23 mouse cellular contexts compared by ENCODE assay signal in the genomic region with DNA sequence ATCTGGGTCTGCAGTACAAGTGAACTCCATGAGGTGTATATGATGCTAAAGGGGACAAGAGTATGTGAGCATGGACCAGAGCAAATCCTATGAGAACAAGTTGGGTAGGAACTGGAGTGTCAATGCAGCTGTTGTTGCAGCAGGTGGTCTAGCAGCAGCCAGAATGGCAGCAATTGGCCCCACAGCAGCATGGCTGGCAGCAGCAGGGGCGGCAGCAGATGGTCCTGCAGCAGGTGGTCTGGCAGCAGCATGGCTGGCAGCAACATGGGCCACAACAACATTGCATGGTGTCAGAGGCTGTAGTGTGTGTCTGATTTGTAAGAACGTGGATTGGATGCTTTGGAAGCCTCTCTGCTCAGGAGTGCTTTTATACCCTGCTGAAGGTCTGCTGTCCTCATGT. TPM values are rescaled to one million over a fixed set of nuclear protein-coding genes. Genes with fewer than 3 reads are reported as not detected.
DNase-seq lines count a peak whose midpoint lies in the region; TF ChIP-seq lines count a peak whose summit lies in the region.
"Had no signal": no experiment of that assay in that cellular context is flagged by ENCODE, and none has a peak within 500 bp of the region (broad histone marks: within the 10 kb centered on the region; RNA-seq: fewer than 3 reads in every experiment).

No protein-coding gene starts in this region.

- no peak for TF ChIP-seq POLR2A in brain, embryonic 14.5 days (IDR thresholded peaks at IDR 0.05; ENCODE audit: borderline replicate concordance, extremely low read depth, insufficient read depth, insufficient read length, poor library complexity, severe bottlenecking)

- peak; percentile 2 for DNase-seq in cerebellum, adult 11 months
- no peak for DNase-seq in cerebellum, adult 11-12 months
- peak; percentile 5 for DNase-seq in brain, embryonic 14.5 days (ENCODE audit: low read depth)
- DNase-seq in cerebellum, adult 9-11 months, result peak; percentile 4
- peak; percentile 3 to 14 for DNase-seq in cerebellum, postnatal 36 days
- no peak for DNase-seq in layer of hippocampus, adult 18-20 months (ENCODE audit: low spot score in 2 of 2)
- DNase-seq in ovary, postnatal 36 days (ENCODE audit: low spot score), result no peak
- DNase-seq: adrenal gland, postnatal 10 days; gastrocnemius, postnatal 10 days had no signal

- TF ChIP-seq CTCF in brain, embryonic 14.5 days (IDR thresholded peaks at IDR 0.05; ENCODE audit: borderline replicate concordance, extremely low read depth, insufficient read depth, insufficient read length), result no peak

RNA-seq across cellular contexts. Expression of gene Gm14180, which starts 10.0 kb away (rescaled TPM):
- not detected in 2 replicates for polyA plus RNA-seq in brain, embryonic 14.5 days (2012; rRNA removed)
- not detected for total RNA-seq in layer of hippocampus, adult 18-20 months (2021)
- total RNA-seq: adrenal gland, postnatal 10 days; gastrocnemius, postnatal 10 days; gastrocnemius, postnatal 4 days; heart, adult 8-10 months; heart, postnatal 25 days; MEL had no signal
- polyA plus RNA-seq: C2C12; embryonic facial prominence, embryonic 13.5 days; forebrain, embryonic 12.5 days; forebrain, embryonic 16.5 days; frontal cortex, adult 2 months; heart, embryonic 12.5 days; heart, embryonic 16.5 days; hindbrain, embryonic 10.5 days; hindbrain, embryonic 14.5 days; intestine, embryonic 15.5 days had no signal

RNA-seq across cellular contexts. Expression of gene Gm14190, which starts 33.5 kb away (rescaled TPM):
- not detected in 2 replicates for polyA plus RNA-seq in brain, embryonic 14.5 days (2012; rRNA removed)
- not detected for total RNA-seq in layer of hippocampus, adult 18-20 months (2021)
- total RNA-seq: adrenal gland, postnatal 10 days; gastrocnemius, postnatal 10 days; gastrocnemius, postnatal 4 days; heart, adult 8-10 months; heart, postnatal 25 days; MEL had no signal
- polyA plus RNA-seq: C2C12; embryonic facial prominence, embryonic 13.5 days; forebrain, embryonic 12.5 days; forebrain, embryonic 16.5 days; frontal cortex, adult 2 months; heart, embryonic 12.5 days; heart, embryonic 16.5 days; hindbrain, embryonic 10.5 days; hindbrain, embryonic 14.5 days; intestine, embryonic 15.5 days had no signal

RNA-seq across cellular contexts. Expression of gene Gm11595, which starts 48.7 kb away (rescaled TPM):
- not detected in 2 replicates for polyA plus RNA-seq in brain, embryonic 14.5 days (2012; rRNA removed)
- total RNA-seq in layer of hippocampus, adult 18-20 months (2021), result not detected
- total RNA-seq: adrenal gland, postnatal 10 days; gastrocnemius, postnatal 10 days; gastrocnemius, postnatal 4 days; heart, adult 8-10 months; heart, postnatal 25 days; MEL had no signal
- polyA plus RNA-seq: C2C12; embryonic facial prominence, embryonic 13.5 days; forebrain, embryonic 12.5 days; forebrain, embryonic 16.5 days; frontal cortex, adult 2 months; heart, embryonic 12.5 days; heart, embryonic 16.5 days; hindbrain, embryonic 10.5 days; hindbrain, embryonic 14.5 days; intestine, embryonic 15.5 days had no signal

RNA-seq across cellular contexts. Expression of gene Krtap4-8, which starts 56.4 kb away (rescaled TPM):
- polyA plus RNA-seq in brain, embryonic 14.5 days (2012; rRNA removed), result not detected in 2 replicates
- not detected for total RNA-seq in layer of hippocampus, adult 18-20 months (2021)
- total RNA-seq: adrenal gland, postnatal 10 days; gastrocnemius, postnatal 10 days; gastrocnemius, postnatal 4 days; heart, adult 8-10 months; heart, postnatal 25 days; MEL had no signal
- polyA plus RNA-seq: C2C12; embryonic facial prominence, embryonic 13.5 days; forebrain, embryonic 12.5 days; forebrain, embryonic 16.5 days; frontal cortex, adult 2 months; heart, embryonic 12.5 days; heart, embryonic 16.5 days; hindbrain, embryonic 10.5 days; hindbrain, embryonic 14.5 days; intestine, embryonic 15.5 days had no signal

RNA-seq across cellular contexts. Expression of gene Krtap4-6, which starts 58.3 kb away (rescaled TPM):
- polyA plus RNA-seq in brain, embryonic 14.5 days (2012; rRNA removed), result not detected in 2 replicates
- not detected for total RNA-seq in layer of hippocampus, adult 18-20 months (2021)
- total RNA-seq: adrenal gland, postnatal 10 days; gastrocnemius, postnatal 10 days; gastrocnemius, postnatal 4 days; heart, adult 8-10 months; heart, postnatal 25 days; MEL had no signal
- polyA plus RNA-seq: C2C12; embryonic facial prominence, embryonic 13.5 days; forebrain, embryonic 12.5 days; forebrain, embryonic 16.5 days; frontal cortex, adult 2 months; heart, embryonic 12.5 days; heart, embryonic 16.5 days; hindbrain, embryonic 10.5 days; hindbrain, embryonic 14.5 days; intestine, embryonic 15.5 days had no signal

Comparison
In these comparisons a context has a peak if more than half of its experiments do, and no peak if none do; other contexts are left out.
1. DNase-seq: peak in cerebellum, adult 11 months (single experiment), brain, embryonic 14.5 days (single experiment), cerebellum, adult 9-11 months (single experiment) and cerebellum, postnatal 36 days (2 of 2); none in cerebellum, adult 11-12 months (single experiment), layer of hippocampus, adult 18-20 months (0 of 2) and ovary, postnatal 36 days (single experiment).